26 mouse cellular contexts compared by ENCODE assay signal in genomic region chr15:61322243-61322642, GRCm38 (mm10).
"Had no signal": no experiment of that assay in that cellular context is flagged by ENCODE, and none has a peak within 500 bp of the region (broad histone marks: within the 10 kb centered on the region; RNA-seq: fewer than 3 reads in every experiment).

No protein-coding gene starts in this region.

- H3K4me1 ChIP-seq: embryonic facial prominence, embryonic 10.5 days; embryonic facial prominence, embryonic 12.5 days; embryonic facial prominence, embryonic 13.5 days; embryonic facial prominence, embryonic 15.5 days; forebrain, embryonic 10.5 days; forebrain, embryonic 12.5 days; forebrain, embryonic 13.5 days; forebrain, embryonic 15.5 days had no signal

- DNase-seq: cerebellum, adult 9-11 months; cerebellum, postnatal 10 days; cerebellum, postnatal 14 days; cerebellum, postnatal 25 days; cerebellum, postnatal 36 days; embryo, embryonic 11 days; forebrain, postnatal 0 days; gastrocnemius, adult 2 months; gastrocnemius, postnatal 10 days; gastrocnemius, postnatal 14 days; gastrocnemius, postnatal 25 days; gastrocnemius, postnatal 36 days; heart, adult 11 months; heart, adult 18-20 months; heart, adult 2 months had no signal

- H3K4me2 ChIP-seq: embryonic facial prominence, embryonic 12.5 days; embryonic facial prominence, embryonic 13.5 days; embryonic facial prominence, embryonic 15.5 days; forebrain, embryonic 12.5 days; forebrain, embryonic 13.5 days; forebrain, embryonic 15.5 days had no signal

- H3K9ac ChIP-seq: embryonic facial prominence, embryonic 12.5 days; embryonic facial prominence, embryonic 13.5 days; embryonic facial prominence, embryonic 15.5 days; forebrain, embryonic 12.5 days; forebrain, embryonic 13.5 days; forebrain, embryonic 15.5 days; forebrain, postnatal 0 days had no signal

- H3K36me3 ChIP-seq: embryonic facial prominence, embryonic 10.5 days; embryonic facial prominence, embryonic 12.5 days; embryonic facial prominence, embryonic 13.5 days; embryonic facial prominence, embryonic 15.5 days; forebrain, embryonic 10.5 days; forebrain, embryonic 12.5 days; forebrain, embryonic 15.5 days had no signal

- H3K4me3 ChIP-seq: embryonic facial prominence, embryonic 10.5 days; embryonic facial prominence, embryonic 12.5 days; embryonic facial prominence, embryonic 13.5 days; embryonic facial prominence, embryonic 15.5 days; erythroblast, embryonic 14.5 days; forebrain, embryonic 10.5 days; forebrain, embryonic 12.5 days; forebrain, embryonic 13.5 days; forebrain, embryonic 15.5 days; gastrocnemius, adult 2 months; heart, adult 2 months had no signal

- H3K9me3 ChIP-seq: embryonic facial prominence, embryonic 10.5 days; embryonic facial prominence, embryonic 12.5 days; embryonic facial prominence, embryonic 13.5 days; embryonic facial prominence, embryonic 15.5 days; forebrain, embryonic 12.5 days; forebrain, embryonic 13.5 days; forebrain, embryonic 15.5 days had no signal

- ATAC-seq: forebrain, embryonic 13.5 days; forebrain, embryonic 14.5 days; forebrain, embryonic 15.5 days; forebrain, embryonic 16.5 days; forebrain, postnatal 0 days had no signal

- H3K27ac ChIP-seq: embryonic facial prominence, embryonic 10.5 days; embryonic facial prominence, embryonic 12.5 days; embryonic facial prominence, embryonic 13.5 days; embryonic facial prominence, embryonic 15.5 days; forebrain, embryonic 10.5 days; forebrain, embryonic 12.5 days; forebrain, embryonic 13.5 days; forebrain, embryonic 15.5 days; gastrocnemius, adult 2 months; heart, adult 2 months had no signal

- H3K27me3 ChIP-seq: embryonic facial prominence, embryonic 12.5 days; embryonic facial prominence, embryonic 13.5 days; embryonic facial prominence, embryonic 15.5 days; forebrain, embryonic 12.5 days; forebrain, embryonic 13.5 days; forebrain, embryonic 15.5 days had no signal
